Mouse (Mus musculus): Measurements from ENCODE around the gene Krtap29-1. TPM values are rescaled to one million over a fixed set of nuclear protein-coding genes. Genes with fewer than 3 reads are reported as not detected.

Gene Krtap29-1
- polyA plus RNA-seq, 1 experiment, result not detected

DNA sequence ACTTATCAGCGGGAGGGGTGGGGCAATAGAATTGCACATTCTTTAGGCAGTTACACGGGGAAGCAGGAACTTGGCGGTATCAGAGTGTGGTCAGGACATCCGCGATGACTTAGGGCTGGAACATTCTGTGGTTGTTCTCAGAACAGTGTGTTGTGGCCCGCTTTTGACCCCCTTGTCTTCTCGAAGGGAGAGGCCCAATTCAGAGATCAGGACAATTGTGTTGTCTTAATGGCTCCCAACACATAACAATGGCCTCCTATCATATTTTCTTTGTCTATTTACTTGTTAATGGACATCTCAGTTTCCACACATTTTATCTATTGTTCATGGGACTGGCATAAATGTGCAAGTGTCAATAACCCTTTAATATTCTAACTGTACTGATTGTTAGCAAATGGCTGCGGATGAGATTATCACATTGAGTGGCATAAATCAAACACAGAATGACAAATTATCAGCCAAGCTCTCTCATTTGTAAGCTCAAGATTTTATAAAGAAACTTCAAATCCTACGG is 41.0 kb downstream of the Krtap29-1 start:
- TF ChIP-seq CTCF (IDR thresholded peaks at IDR 0.05; ENCODE audit: borderline replicate concordance, extremely low read depth, insufficient read depth, insufficient read length) (no peak), POLR2A (IDR thresholded peaks at IDR 0.05; ENCODE audit: borderline replicate concordance, extremely low read depth, insufficient read depth, insufficient read length, poor library complexity, severe bottlenecking) (no peak)
- DNase-seq (ENCODE audit: low read depth), result no peak

GRCm38 (mm10) chr11:99935991-99936390 is 42.9 kb downstream of the Krtap29-1 start, which contains the start of gene Krtap31-2:
Gene Krtap31-2, plus strand, starts transcription at chr11:99936291.
- TF ChIP-seq POLR2A (IDR thresholded peaks at IDR 0.05; ENCODE audit: borderline replicate concordance, extremely low read depth, insufficient read depth, insufficient read length, poor library complexity, severe bottlenecking) (no peak), CTCF (IDR thresholded peaks at IDR 0.05; ENCODE audit: borderline replicate concordance, extremely low read depth, insufficient read depth, insufficient read length) (no peak)
- no peak for DNase-seq (ENCODE audit: low read depth)

Other genes with a start within 250 kb of the Krtap29-1 start
- gene Gm14180, start 244.8 kb downstream of the Krtap29-1 start, polyA plus RNA-seq (2012; rRNA removed), result not detected in 2 replicates
- not detected in 2 replicates for gene Gm11595, start 206.1 kb downstream of the Krtap29-1 start, polyA plus RNA-seq (2012; rRNA removed)
- not detected in 2 replicates for gene Krtap4-8, start 198.3 kb downstream of the Krtap29-1 start, polyA plus RNA-seq (2012; rRNA removed)
- gene Krtap4-9, start 193.9 kb downstream of the Krtap29-1 start, polyA plus RNA-seq (2012; rRNA removed), result not detected in 2 replicates
- not detected in 2 replicates for gene Gm11596, start 185.6 kb downstream of the Krtap29-1 start, polyA plus RNA-seq (2012; rRNA removed)
- not detected in 2 replicates for gene Gm11569, start 180.1 kb downstream of the Krtap29-1 start, polyA plus RNA-seq (2012; rRNA removed)
- gene Gm11554, start 174.6 kb downstream of the Krtap29-1 start, polyA plus RNA-seq (2012; rRNA removed), result not detected in 2 replicates
- not detected in 2 replicates for gene Krtap4-13, start 169.2 kb downstream of the Krtap29-1 start, polyA plus RNA-seq (2012; rRNA removed)
- not detected in 2 replicates for gene Gm11564, start 163.4 kb downstream of the Krtap29-1 start, polyA plus RNA-seq (2012; rRNA removed)
- not detected in 2 replicates for gene 2300003K06Rik, start 141.0 kb downstream of the Krtap29-1 start, polyA plus RNA-seq (2012; rRNA removed)
- gene Krtap4-16, start 127.4 kb downstream of the Krtap29-1 start, polyA plus RNA-seq (2012; rRNA removed), result not detected in 2 replicates
- gene Gm11568, start 121.1 kb downstream of the Krtap29-1 start, polyA plus RNA-seq (2012; rRNA removed), result not detected in 2 replicates
- not detected in 2 replicates for gene Gm11559, start 114.6 kb downstream of the Krtap29-1 start, polyA plus RNA-seq (2012; rRNA removed)
- not detected in 2 replicates for gene Krtap9-1, start 105.7 kb downstream of the Krtap29-1 start, polyA plus RNA-seq (2012; rRNA removed)
- not detected in 2 replicates for gene Gm11567, start 99.9 kb downstream of the Krtap29-1 start, polyA plus RNA-seq (2012; rRNA removed)
- gene Krtap31-1, start 71.1 kb downstream of the Krtap29-1 start, polyA plus RNA-seq (2012; rRNA removed), result not detected in 2 replicates
- gene Gm11565, start 64.3 kb downstream of the Krtap29-1 start, polyA plus RNA-seq (2012; rRNA removed), result not detected in 2 replicates
- gene Krtap31-2, start 42.8 kb downstream of the Krtap29-1 start, polyA plus RNA-seq (2012; rRNA removed), result not detected in 2 replicates
- gene Krtap9-5, start 30.6 kb downstream of the Krtap29-1 start, polyA plus RNA-seq (2012; rRNA removed), result not detected in 2 replicates
- 0.04 TPM in 1 of 2 replicates, not detected in the other for gene Krtap16-1, start 7.5 kb upstream of the Krtap29-1 start, polyA plus RNA-seq (2012; rRNA removed)
- gene Krtap17-1, start 14.9 kb upstream of the Krtap29-1 start, polyA plus RNA-seq (2012; rRNA removed), result 0.19 and 0.27 TPM in 2 replicates
- gene Krt33a, start 37.2 kb upstream of the Krtap29-1 start, polyA plus RNA-seq (2012; rRNA removed), result not detected in 2 replicates
- gene Krt33b, start 50.8 kb upstream of the Krtap29-1 start, polyA plus RNA-seq (2012; rRNA removed), result 0.04 TPM in 1 of 2 replicates, not detected in the other
- not detected in 2 replicates for gene Krt34, start 62.5 kb upstream of the Krtap29-1 start, polyA plus RNA-seq (2012; rRNA removed)
- gene Krt31, start 71.5 kb upstream of the Krtap29-1 start, polyA plus RNA-seq (2012; rRNA removed), result not detected in 2 replicates
- gene Krt32, start 109.2 kb upstream of the Krtap29-1 start, polyA plus RNA-seq (2012; rRNA removed), result not detected in 2 replicates
- not detected in 2 replicates for gene Krt35, start 117.2 kb upstream of the Krtap29-1 start, polyA plus RNA-seq (2012; rRNA removed)
- not detected in 2 replicates for gene Krt36, start 126.6 kb upstream of the Krtap29-1 start, polyA plus RNA-seq (2012; rRNA removed)
- gene Krt13, start 142.5 kb upstream of the Krtap29-1 start, polyA plus RNA-seq (2012; rRNA removed), result not detected in 2 replicates
- gene Krt15, start 156.9 kb upstream of the Krtap29-1 start, polyA plus RNA-seq (2012; rRNA removed), result 12.2 and 14.4 TPM in 2 replicates
- gene Krt19, start 169.6 kb upstream of the Krtap29-1 start, polyA plus RNA-seq (2012; rRNA removed), result 5.4 and 6.3 TPM in 2 replicates
- 0.05 and 0.10 TPM in 2 replicates for gene Krt9, start 214.2 kb upstream of the Krtap29-1 start, polyA plus RNA-seq (2012; rRNA removed)
- 22.8 and 36.6 TPM in 2 replicates for gene Krt14, start 228.5 kb upstream of the Krtap29-1 start, polyA plus RNA-seq (2012; rRNA removed)

Measured in brain, embryonic 14.5 days (tissue).